Mouse (Mus musculus): ENCODE measurements at regions not wholly inside any gene's neighbourhood (a gene's known extent, or its start where the extent isn't known, plus 50 kb on each side); places are given as distances from the start of the nearest gene placed in this dataset.
A peak's percentile ranks its signal among the peaks of the same experiment; 100 is the strongest.
"Not testable (repeated sequence)": the region's sequence is repeated elsewhere in the genome, so short reads cannot be mapped to it uniquely, and the experiment has no call there.

GRCm38 (mm10) chr17:17293932-17294534, 80.1 kb upstream of the Riok2 start:
- H3K9me3 ChIP-seq (ENCODE audit: control insufficient read depth, low read length); H3K36me3 ChIP-seq (ENCODE audit: control insufficient read depth, insufficient read depth, low read length); H3K27me3 ChIP-seq (replicated peaks; ENCODE audit: control insufficient read depth, insufficient read depth, low read length); H3K4me1 ChIP-seq (ENCODE audit: control insufficient read depth, insufficient read depth, low read length); H3K27ac ChIP-seq (replicated peaks; ENCODE audit: low read depth, low read length): not testable (repeated sequence)
- 0% methylated on average over 13 of the region's 13 CpGs for WGBS
- DNase-seq (ENCODE audit: low spot score), result peak; percentile 93
- peak overlapping the region; percentile 52 for H3K4me2 ChIP-seq (ENCODE audit: low read depth, low read length)
- peak overlapping the region; percentile 53 for H3K9ac ChIP-seq (ENCODE audit: low read depth, low read length)
- H3K4me3 ChIP-seq (ENCODE audit: low read depth, low read length), result peak overlapping the region; percentile 45
- peak; percentile 99 for ATAC-seq (ENCODE audit: low read depth)

- H3K27ac ChIP-seq (replicated peaks; ENCODE audit: low read depth, low read length); ATAC-seq (ENCODE audit: low read depth); H3K4me1 ChIP-seq (ENCODE audit: control insufficient read depth, insufficient read depth, low read length); H3K27me3 ChIP-seq (replicated peaks; ENCODE audit: control insufficient read depth, insufficient read depth, low read length); H3K9me3 ChIP-seq (ENCODE audit: control insufficient read depth, low read length); H3K36me3 ChIP-seq (ENCODE audit: control insufficient read depth, insufficient read depth, low read length); DNase-seq (ENCODE audit: low spot score): not testable (repeated sequence)
- 4% methylated on average over 1 of the region's 1 CpGs for WGBS
- Histone ChIP-seq H3K9ac (ENCODE audit: low read depth, low read length) (peak overlapping the region; percentile 25; the same call in 1 of the 2 replicates), H3K4me2 (ENCODE audit: low read depth, low read length) (peak overlapping the region; percentile 52), H3K4me3 (ENCODE audit: low read depth, low read length) (peak overlapping the region; percentile 45)
Observed at GRCm38 (mm10) chr17:17295037-17295436, 79.1 kb upstream of the Riok2 start.

GRCm38 (mm10) chr17:17303496-17303895, 70.6 kb upstream of the Riok2 start:
- not testable (repeated sequence) for H3K36me3 ChIP-seq (ENCODE audit: control insufficient read depth, insufficient read depth, low read length); H3K4me2 ChIP-seq (ENCODE audit: low read depth, low read length); H3K9ac ChIP-seq (ENCODE audit: low read depth, low read length); ATAC-seq (ENCODE audit: low read depth); DNase-seq (ENCODE audit: low spot score); H3K27ac ChIP-seq (replicated peaks; ENCODE audit: low read depth, low read length); H3K4me1 ChIP-seq (ENCODE audit: control insufficient read depth, insufficient read depth, low read length); H3K4me3 ChIP-seq (ENCODE audit: low read depth, low read length); H3K27me3 ChIP-seq (replicated peaks; ENCODE audit: control insufficient read depth, insufficient read depth, low read length)
- 96% methylated on average over 10 of the region's 10 CpGs for WGBS
- H3K9me3 ChIP-seq (ENCODE audit: control insufficient read depth, low read length), result peaks cover 31% of the 10 kb centered on the region
